Mouse (Mus musculus) layer of hippocampus, postnatal 25 days (tissue): ENCODE measurements around the gene Olfr412. TPM values are rescaled to one million over a fixed set of nuclear protein-coding genes. Genes with fewer than 3 reads are reported as not detected.

Experiments used
- DNase-seq, 2 experiments: peaks; one replicate each; pipeline ENCODE4 v3.0.0; 2022; ENCODE audit warnings: mixed read lengths in 2 of 2, low spot score in 1 of 2; ENCODE audit errors: extremely low spot score in 1 of 2
- total RNA-seq, 2 experiments: library from RNA; stranded (reverse); gene quantifications; 2 replicates each; pipeline ENCODE4 v1.2.3; 2021

Olfr412 gene
- total RNA-seq, 2 experiments from 2014 or later = not detected

DNA sequence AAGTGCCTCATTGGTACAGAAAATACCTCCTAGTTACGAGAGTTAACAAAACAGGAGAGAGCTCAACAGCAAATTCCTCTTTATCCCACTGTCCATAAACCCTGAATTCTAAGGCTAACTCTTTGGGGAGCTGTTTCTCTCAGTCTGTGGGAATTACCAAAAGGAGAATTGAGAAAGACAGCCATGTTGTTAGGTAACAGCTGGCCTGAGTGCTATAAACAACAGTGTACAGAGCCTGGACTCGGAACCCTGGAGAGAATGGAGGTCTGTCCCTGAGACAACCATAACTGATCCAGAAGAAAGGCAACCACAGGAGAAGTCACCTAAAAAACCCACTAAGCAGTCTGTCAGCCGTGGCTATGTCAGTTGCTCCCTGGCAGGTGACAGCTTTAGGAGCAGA lies 50.6 kb downstream of the Olfr412 start:
- DNase-seq = no peak

DNA sequence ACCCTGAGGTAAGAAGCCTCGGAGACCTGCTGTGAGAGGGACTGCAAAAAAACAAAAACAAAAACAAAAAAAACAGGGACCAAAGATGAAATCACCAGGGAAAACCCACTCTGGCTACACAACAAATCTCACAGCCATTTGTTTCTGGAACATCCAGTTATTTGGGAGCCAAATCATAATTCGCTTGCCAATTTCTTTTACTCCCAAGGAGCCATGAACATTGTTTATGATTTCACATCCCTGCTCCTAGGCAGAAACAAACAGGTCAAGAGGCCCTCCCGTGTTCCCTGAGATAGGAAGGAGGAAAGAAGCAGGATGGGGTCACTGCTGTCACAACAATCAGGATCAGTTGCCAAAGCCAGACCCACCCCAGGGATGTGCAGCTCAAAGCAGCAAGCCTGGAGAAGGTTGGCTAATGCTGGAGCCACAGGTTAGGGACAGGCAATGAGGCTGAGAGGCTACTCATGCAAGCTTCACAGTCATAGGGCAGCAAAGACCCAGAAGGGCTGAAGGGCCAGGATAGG lies 51.6 kb downstream of the Olfr412 start:
- no peak for DNase-seq

DNA sequence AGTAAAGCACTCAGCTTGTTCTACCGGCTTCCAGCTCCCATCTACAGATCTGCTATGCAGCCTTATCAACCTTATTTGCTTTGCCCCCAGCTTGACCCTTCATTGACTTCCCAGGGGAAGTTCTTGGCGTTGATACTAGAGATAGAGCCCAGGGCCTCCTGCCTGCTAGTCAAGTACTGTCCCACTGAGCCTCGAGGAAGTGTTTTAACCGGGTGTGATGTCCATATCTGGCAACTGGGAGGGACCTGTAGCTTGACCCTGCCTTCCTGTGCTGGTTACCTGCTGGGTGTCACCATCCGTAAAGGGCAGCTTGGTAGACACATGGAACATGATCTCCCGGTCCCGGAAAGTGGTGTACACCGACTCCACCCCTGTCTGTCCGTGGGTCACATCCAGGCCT lies 52.2 kb downstream of the Olfr412 start:
- DNase-seq = no peak

DNA sequence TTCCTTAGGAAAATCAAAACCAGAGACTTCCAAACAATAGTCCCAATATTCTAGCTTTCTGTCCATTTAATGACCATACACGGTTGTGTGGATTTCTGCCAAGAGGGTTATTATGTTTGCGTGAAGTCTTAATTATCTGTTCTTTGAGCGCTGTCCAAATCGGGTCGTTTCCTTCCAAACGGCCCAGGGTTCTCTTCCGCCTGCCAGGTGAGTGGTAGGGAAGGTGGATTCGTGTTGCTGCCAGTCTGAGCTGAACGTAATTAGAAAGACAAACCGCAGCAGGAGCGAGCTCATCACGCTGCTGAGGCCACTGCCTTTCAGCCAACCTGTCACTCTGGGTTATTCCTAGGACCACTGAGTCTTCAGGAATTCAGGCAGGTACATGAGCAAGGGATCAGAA lies 53.9 kb downstream of the Olfr412 start:
- DNase-seq = no peak

Other genes starting within 250 kb of the Olfr412 start
- not detected for gene Olfr401, start 248.4 kb upstream of the Olfr412 start, total RNA-seq
- gene Olfr402, start 208.5 kb upstream of the Olfr412 start, total RNA-seq = not detected
- gene Olfr403, start 175.8 kb upstream of the Olfr412 start, total RNA-seq = not detected
- not detected for gene Olfr43, start 150.7 kb upstream of the Olfr412 start, total RNA-seq
- not detected for gene Olfr406, start 102.3 kb upstream of the Olfr412 start, total RNA-seq
- gene Olfr59, start 78.3 kb upstream of the Olfr412 start, total RNA-seq = not detected
- gene Olfr410, start 24.0 kb upstream of the Olfr412 start, total RNA-seq = not detected
- not detected for gene Olfr411, start 9.4 kb upstream of the Olfr412 start, total RNA-seq
- gene Rap1gap2, start 248.8 kb downstream of the Olfr412 start, total RNA-seq = 100 to 1,000 TPM; 139 to 144 TPM